Comparison of ENCODE assay signal across 24 mouse cellular contexts in genomic region chr3:69484006-69484574, GRCm38 (mm10).
DNase-seq lines count a peak whose midpoint lies in the region; ATAC-seq and TF ChIP-seq lines count a peak whose summit lies in the region.
"Had no signal": no experiment of that assay in that cellular context is flagged by ENCODE, and none has a peak within 500 bp of the region (broad histone marks: within the 10 kb centered on the region; RNA-seq: fewer than 3 reads in every experiment).

No protein-coding gene starts in this region.

- no peak overlapping the region for H3K9ac ChIP-seq in forebrain, embryonic 15.5 days (replicated peaks)
- H3K9ac ChIP-seq in forebrain, embryonic 12.5 days, result no peak overlapping the region
- H3K9ac ChIP-seq: heart, embryonic 15.5 days; kidney, embryonic 15.5 days; limb, embryonic 12.5 days; liver, embryonic 15.5 days; lung, embryonic 14.5 days had no signal

- no peak overlapping the region for H3K4me2 ChIP-seq in forebrain, embryonic 15.5 days (replicated peaks)
- H3K4me2 ChIP-seq in forebrain, embryonic 12.5 days, result no peak overlapping the region
- H3K4me2 ChIP-seq: heart, embryonic 15.5 days; kidney, embryonic 15.5 days; limb, embryonic 12.5 days; liver, embryonic 15.5 days; lung, embryonic 14.5 days had no signal

- H3K36me3 ChIP-seq in forebrain, embryonic 15.5 days, result no peaks in the 10 kb centered on the region
- no peaks in the 10 kb centered on the region for H3K36me3 ChIP-seq in forebrain, embryonic 12.5 days (replicated peaks)
- H3K36me3 ChIP-seq: heart, embryonic 15.5 days; kidney, embryonic 15.5 days; limb, embryonic 12.5 days; liver, embryonic 15.5 days had no signal

- no peak for TF ChIP-seq POLR2A in olfactory bulb, adult 2 months (IDR thresholded peaks at IDR 0.05; ENCODE audit: insufficient read depth, low read depth, low read length)

- peaks cover 28% of the 10 kb centered on the region for H3K4me1 ChIP-seq in forebrain, embryonic 15.5 days
- peaks cover 17% of the 10 kb centered on the region; the same call in 1 of the 2 replicates for H3K4me1 ChIP-seq in forebrain, embryonic 12.5 days
- H3K4me1 ChIP-seq in olfactory bulb, adult 2 months (ENCODE audit: control insufficient read depth, insufficient read depth, low read length), result peaks cover 18% of the 10 kb centered on the region
- H3K4me1 ChIP-seq: liver, embryonic 15.5 days had no signal

- no peaks in the 10 kb centered on the region for H3K27me3 ChIP-seq in forebrain, embryonic 15.5 days
- H3K27me3 ChIP-seq in forebrain, embryonic 12.5 days, result no peaks in the 10 kb centered on the region
- H3K27me3 ChIP-seq: heart, embryonic 15.5 days; kidney, embryonic 15.5 days; limb, embryonic 12.5 days; liver, embryonic 15.5 days had no signal

- H3K9me3 ChIP-seq in forebrain, embryonic 15.5 days, result no peaks in the 10 kb centered on the region
- H3K9me3 ChIP-seq in forebrain, embryonic 12.5 days, result no peaks in the 10 kb centered on the region
- H3K9me3 ChIP-seq: heart, embryonic 15.5 days; kidney, embryonic 15.5 days; limb, embryonic 12.5 days; liver, embryonic 15.5 days had no signal

- no peak overlapping the region for H3K4me3 ChIP-seq in forebrain, embryonic 15.5 days
- no peak overlapping the region for H3K4me3 ChIP-seq in forebrain, embryonic 12.5 days (replicated peaks)
- H3K4me3 ChIP-seq in left cerebral cortex, adult 2 months, result no peak overlapping the region
- H3K4me3 ChIP-seq in olfactory bulb, adult 2 months (ENCODE audit: insufficient read depth, low read depth, low read length), result no peak overlapping the region
- H3K4me3 ChIP-seq: heart, embryonic 15.5 days; kidney, embryonic 15.5 days; limb, embryonic 12.5 days; liver, embryonic 15.5 days had no signal

- peak; percentile 26; the same call in 1 of the 2 replicates for ATAC-seq in forebrain, embryonic 15.5 days (replicated peaks)
- ATAC-seq in forebrain, embryonic 12.5 days (ENCODE audit: low FRiP score), result no peak
- ATAC-seq: CD4-positive, CD25-positive, alpha-beta regulatory T cell, adult 4 months; hindbrain, embryonic 16.5 days; midbrain, embryonic 16.5 days had no signal

- 71% methylated on average over 13 of the region's 13 CpGs for WGBS in forebrain, embryonic 15.5 days
- WGBS in forebrain, embryonic 12.5 days, result 76% methylated on average over 13 of the region's 13 CpGs
- 45% methylated on average over 13 of the region's 13 CpGs for WGBS in olfactory bulb, adult 2 months

- no peak overlapping the region for H3K27ac ChIP-seq in forebrain, embryonic 15.5 days (replicated peaks)
- H3K27ac ChIP-seq in forebrain, embryonic 12.5 days, result no peak overlapping the region
- H3K27ac ChIP-seq in left cerebral cortex, adult 2 months, result peak overlapping the region; percentile 48
- 0 out of 2 replicates have a peak overlapping the region, but pooled peaks have one; percentile 1 for H3K27ac ChIP-seq in olfactory bulb, adult 2 months (ENCODE audit: insufficient read depth, low read depth, low read length)
- H3K27ac ChIP-seq: heart, embryonic 15.5 days; kidney, embryonic 15.5 days; limb, embryonic 12.5 days; liver, embryonic 15.5 days; stomach, postnatal 0 days had no signal

- intact Hi-C loops in left cerebral cortex, adult 2 months (cut with DNase I), result loop anchor here (5.0 to 10.0 kb wide), 2 partner anchors 113 to 359 kb away; partner anchors contain the start of genes B3galnt1 and Kpna4
- intact Hi-C loops in left cerebral cortex, postnatal 36 days (cut with DNase I), result loop anchor here (5.0 kb wide), 2 partner anchors 218 to 247 kb away; no protein-coding TSS in a partner anchor

- TF ChIP-seq CTCF in left cerebral cortex, adult 2 months (IDR thresholded peaks at IDR 0.05), result no peak
- no peak for TF ChIP-seq CTCF in olfactory bulb, adult 2 months (IDR thresholded peaks at IDR 0.05; ENCODE audit: insufficient read depth, low read depth, low read length)

- peak; percentile 49 to 52 for DNase-seq in cerebellum, postnatal 10 days
- no peak for DNase-seq in cerebellum, adult 9-10 months
- no peak for DNase-seq in left cerebral cortex, adult 2 months (ENCODE audit: extremely low spot score in 1 of 2, low spot score in 2 of 2)
- DNase-seq in left cerebral cortex, postnatal 36 days (ENCODE audit: low spot score in 2 of 2), result no peak
- DNase-seq: adrenal gland, postnatal 14 days; gastrocnemius, postnatal 10 days; kidney, adult 18-20 months; kidney, postnatal 25 days; lung, embryonic 14.5 days; lung, postnatal 14 days; right cerebral cortex, adult 18-20 months; thymus, adult 18-20 months; thymus, postnatal 36 days had no signal

Comparison
In these comparisons a context has a peak if more than half of its experiments do, and no peak if none do; other contexts are left out.
1. DNase-seq: peak in cerebellum, postnatal 10 days (2 of 2); none in cerebellum, adult 9-10 months (single experiment), left cerebral cortex, adult 2 months (0 of 2) and left cerebral cortex, postnatal 36 days (0 of 2).
2. H3K27ac ChIP-seq: peak in left cerebral cortex, adult 2 months (single experiment) and olfactory bulb, adult 2 months (single experiment); none in forebrain, embryonic 15.5 days (single experiment) and forebrain, embryonic 12.5 days (single experiment).